Mouse (Mus musculus): ENCODE measurements at regions not wholly inside any gene's neighbourhood (a gene's known extent, or its start where the extent isn't known, plus 50 kb on each side); places are given as distances from the start of the nearest gene placed in this dataset.
A peak's percentile ranks its signal among the peaks of the same experiment; 100 is the strongest.

- peak; percentile 93 for DNase-seq
These were observed 356.2 kb downstream of the Prdm2 start for GRCm38 (mm10) chr4:142856626-142857025.

- no peak for DNase-seq
These were observed 357.2 kb downstream of the Prdm2 start for GRCm38 (mm10) chr4:142855635-142856034.

DNA sequence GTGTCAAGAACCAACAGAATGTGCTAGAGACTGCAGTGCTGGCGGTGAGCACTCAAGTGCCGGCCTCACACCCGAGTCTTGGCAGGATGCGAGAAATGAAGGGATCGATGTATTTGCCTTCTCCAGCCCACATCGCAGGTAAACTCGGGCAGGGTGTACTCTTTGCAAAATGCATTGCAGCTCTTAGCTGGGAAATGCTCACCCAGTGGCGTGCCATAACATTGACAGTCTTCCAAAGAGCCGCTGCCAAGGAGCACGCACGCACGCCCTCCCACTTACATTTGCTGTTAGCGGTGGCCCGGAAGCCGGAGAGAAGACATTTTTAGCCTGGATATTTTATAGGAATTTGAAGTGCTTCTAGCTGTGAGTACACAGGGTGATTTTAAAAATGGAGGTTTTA, 358.9 kb downstream of the Prdm2 start:
- DNase-seq, result no peak

- no peak for DNase-seq
These were observed 367.6 kb downstream of the Prdm2 start for GRCm38 (mm10) chr4:142845066-142845696.

DNA sequence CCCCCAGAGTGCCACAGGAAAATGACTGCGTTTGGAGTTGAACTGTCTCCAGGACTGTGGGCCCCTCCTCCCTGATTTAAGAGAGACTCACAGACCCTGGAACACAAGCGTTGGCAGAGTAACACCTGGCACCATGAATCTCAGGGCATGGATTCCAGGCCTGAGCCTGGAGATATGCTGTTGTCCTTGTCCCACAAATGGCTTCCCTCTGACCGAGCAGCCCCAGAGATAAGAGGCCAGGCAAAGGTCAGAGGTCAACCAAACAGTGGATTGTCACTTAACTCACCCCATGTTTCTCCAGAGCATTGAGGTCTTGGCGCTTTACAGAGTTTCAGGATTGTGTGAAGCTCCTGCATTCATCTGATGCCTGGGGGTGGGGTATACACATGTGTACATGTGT, 373.3 kb downstream of the Prdm2 start:
- no peak for DNase-seq

DNA sequence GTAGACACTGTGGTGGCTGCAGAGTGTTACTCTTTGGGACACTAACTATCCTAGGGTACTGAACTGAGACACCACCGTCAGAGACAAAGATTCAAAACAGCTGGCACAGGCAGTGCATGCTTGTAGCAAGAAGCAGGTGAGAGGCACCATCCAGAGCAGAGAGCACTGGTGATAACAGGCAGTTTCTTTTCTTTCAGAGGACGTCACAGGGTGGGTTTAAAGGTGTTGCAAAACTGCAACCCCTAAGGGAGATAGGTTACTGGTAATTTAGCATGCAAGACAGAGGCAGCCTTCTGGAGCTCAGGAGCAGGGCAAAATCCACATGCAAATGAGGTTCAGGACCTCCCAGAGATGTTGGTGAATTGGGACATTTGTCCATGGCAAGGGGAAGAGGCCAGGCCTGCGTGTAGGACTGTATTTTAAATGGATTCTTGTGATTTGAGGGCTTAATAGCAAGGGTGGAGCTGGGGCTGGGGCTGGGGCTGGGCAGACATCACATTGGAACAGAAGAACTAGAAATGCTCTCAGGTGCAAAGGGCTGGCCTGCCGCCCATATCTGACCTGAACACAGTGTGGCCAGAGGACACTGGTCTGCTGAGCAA, 374.3 kb downstream of the Prdm2 start:
- no peak for DNase-seq

GRCm38 (mm10) chr4:142837636-142838035, 375.2 kb downstream of the Prdm2 start:
- no peak for DNase-seq

GRCm38 (mm10) chr4:142829711-142830110, 383.1 kb downstream of the Prdm2 start:
- DNase-seq, result no peak

DNA sequence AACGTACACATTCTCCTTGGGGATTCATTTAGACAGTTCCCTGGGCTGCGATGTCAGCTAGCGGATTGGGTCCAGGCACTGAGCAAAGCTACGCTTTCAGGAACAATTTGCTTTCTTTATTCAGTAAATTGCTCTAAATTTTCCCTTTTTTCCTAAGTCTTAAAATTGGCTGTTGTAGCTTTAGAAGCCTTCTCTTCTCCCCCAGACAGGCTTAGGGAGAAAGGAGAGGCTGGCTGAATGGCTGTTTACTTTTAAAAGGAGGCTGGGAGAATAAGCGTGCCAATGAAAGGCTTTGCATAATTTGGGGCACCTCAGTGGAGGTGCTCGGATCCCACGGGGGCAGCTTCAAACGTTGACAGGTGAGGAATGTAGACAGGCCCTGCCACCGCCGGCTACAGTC, 383.8 kb downstream of the Prdm2 start:
- no peak for DNase-seq

DNA sequence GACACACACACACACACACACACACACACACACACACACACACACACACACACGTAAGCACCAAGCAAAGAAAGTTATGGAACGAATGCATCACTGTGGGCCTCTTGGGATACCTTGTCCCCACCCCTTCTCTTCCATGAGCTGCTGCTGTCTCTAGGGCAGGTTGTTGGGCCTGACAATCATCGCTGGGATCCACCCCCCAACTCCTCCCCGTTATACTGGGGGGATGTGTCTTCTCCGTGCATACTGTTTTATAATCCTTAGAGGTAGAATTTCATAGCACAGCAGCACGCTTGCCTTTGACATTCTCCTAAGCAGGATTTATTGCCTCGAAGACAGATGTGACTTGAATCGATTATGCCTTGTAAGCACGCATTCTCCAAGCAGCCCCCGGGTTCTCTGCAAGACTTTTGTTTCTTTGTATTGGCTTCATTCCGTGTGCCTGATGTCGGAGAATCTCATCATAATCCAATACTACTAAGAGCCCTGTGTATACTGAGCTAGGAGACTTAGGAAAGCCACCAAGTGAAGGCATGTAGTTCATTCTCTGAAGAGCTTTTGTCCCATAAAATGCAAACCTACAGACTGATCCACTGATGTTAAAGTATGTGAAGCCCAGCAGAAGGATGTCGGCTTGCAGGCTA, 386.4 kb downstream of the Prdm2 start:
- no peak for DNase-seq

DNA sequence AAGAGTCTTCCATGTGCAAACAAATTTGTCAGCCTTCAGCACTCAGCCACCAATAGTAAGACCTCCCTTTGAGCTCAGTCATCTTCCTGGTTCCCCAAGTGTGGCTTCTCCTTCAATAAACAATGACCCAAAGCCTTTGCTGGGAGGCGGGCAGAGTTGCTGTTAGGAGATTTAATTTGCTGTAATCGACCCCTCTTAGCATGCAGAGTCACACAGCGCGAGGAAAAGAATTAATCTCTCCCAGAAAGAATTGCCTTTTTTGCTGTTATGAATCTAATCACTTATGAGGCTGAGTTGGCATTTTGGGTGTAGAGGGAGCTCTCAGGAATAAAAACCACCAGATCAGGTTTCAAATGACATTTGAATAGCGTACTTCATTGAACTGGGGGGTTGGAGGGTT, 387.0 kb downstream of the Prdm2 start:
- DNase-seq, result no peak

DNA sequence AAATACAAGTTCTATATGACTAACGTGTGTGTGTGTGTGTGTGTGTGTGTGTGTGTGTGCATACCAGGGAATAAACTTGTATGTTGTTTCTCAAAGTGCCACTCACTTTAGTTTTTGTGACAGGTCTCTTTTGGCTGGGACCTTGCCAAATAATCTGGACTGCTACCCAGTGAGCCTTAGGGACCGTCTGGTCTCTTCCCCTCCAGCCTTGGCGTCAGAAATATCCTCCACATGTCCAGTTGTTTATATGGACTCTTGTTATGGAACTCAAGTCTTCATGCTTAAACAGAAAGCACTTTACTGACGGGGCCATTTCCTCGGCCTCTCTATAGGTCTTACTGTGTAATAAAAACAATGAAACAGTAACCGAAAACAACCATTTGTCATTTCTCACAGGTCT, 394.4 kb downstream of the Prdm2 start:
- no peak for DNase-seq

DNA sequence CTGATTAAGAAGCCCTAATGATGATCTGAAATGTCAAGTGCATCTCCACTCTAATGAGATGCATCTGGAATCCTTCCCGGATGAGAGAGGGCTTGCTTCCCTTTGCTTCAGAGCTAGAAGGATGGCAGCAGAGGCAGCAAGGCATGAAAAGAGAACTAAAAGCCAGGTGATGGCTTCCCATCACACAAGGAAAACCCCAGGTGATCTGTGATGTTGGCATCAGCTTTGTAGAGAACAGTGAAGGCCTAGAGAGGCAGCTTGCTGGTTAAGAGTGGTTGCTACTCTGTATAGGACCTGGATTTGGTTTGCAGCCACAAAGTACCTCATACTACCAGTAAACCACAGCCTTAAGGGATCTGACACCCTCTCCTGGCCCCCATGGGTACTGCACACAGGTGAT, 395.8 kb downstream of the Prdm2 start:
- DNase-seq, result no peak

GRCm38 (mm10) chr4:142803819-142804218, 409.0 kb downstream of the Prdm2 start:
- DNase-seq, result no peak

DNA sequence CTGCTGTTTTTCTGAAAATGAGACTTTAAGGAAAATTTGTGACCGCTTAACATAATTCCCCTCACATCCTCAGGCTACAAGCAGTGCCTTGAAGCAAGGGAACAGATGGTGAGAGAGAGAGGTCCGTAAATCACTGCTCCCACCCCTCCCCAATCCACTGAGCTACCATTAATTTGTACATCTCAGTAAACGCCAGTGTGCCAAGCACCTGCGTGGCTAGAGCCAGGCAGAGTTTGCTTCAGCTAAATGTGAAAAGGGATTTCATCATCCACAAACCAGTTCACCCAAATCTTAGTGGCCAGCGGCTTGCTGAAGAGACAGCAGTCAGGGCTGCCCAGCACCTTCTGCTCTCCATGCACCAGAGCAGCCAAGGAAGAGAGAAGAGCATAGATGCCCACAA, 413.5 kb downstream of the Prdm2 start:
- DNase-seq, result no peak

DNA sequence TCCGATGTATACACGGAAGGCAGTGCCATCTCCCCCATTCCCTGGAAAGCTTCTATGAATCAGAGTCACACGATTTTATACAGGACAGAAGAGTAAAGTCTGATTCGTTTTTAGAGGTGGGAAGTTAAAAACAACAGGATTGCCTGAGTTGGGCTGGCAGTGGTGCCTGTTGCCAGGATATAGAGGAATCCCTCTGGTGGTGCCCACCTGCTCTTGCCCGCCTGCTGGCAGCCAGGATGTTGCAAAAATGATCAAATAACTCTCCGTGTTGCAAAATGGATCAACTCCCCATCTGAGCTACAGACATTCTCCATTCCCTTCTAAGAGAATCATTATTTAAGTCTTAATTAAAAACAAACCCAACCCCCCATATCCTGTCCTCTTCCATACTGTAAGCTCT, 414.0 kb downstream of the Prdm2 start:
- DNase-seq, result no peak

DNA sequence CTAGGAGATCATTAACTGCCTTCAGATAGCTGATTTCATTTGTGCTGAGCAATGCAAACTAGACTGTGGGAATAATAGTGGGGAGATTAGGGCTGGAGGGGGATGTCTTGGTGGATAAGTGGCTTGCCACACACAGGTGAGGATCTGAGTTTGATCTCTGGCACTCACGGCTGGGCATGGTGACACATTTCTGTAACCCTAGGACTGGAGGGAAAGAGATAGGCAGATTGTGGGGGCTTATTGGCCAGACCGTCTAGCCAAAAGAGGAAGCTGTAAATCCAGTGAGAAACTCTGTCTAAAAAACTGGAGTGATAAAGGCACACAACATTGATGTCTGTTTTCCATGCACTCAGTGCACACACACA, 420.2 kb downstream of the Prdm2 start:
- DNase-seq, result no peak

DNA sequence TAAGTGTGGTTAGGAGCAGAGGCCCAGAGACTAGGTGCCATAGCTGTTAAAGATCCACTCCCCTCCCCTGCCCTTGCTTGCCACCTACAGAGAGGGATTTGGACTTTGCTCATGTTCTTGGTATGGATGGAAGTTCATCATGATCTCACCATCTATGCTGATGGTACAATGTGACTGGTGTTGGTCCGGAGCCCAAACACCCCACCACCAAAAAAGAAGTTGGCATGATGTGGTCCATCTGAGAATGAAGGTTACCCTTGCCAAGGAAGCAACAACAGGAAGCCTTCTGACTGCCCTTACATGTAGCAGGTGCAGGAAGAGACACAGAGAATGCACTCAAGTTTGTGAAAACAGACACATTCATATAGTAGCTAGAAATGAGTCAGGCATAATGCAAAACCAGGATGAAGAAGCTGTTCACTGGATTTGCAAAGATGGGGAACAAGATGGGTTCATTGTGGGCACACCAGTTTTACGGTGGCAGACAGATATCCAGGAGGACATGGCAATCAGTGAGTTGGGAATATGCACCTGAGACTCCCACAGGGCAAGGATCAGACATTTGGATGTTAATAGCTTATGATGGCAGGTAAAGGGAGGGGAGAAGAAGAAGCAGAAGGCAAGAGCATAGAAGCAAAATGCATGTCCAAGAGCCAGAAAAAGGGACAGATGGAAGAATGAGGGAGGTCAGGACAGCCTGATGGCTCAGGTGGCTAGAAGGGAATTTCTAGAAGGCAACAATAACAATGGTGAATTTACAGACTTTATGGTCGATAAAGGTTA, 420.8 kb downstream of the Prdm2 start:
- peak; percentile 22 for DNase-seq

DNA sequence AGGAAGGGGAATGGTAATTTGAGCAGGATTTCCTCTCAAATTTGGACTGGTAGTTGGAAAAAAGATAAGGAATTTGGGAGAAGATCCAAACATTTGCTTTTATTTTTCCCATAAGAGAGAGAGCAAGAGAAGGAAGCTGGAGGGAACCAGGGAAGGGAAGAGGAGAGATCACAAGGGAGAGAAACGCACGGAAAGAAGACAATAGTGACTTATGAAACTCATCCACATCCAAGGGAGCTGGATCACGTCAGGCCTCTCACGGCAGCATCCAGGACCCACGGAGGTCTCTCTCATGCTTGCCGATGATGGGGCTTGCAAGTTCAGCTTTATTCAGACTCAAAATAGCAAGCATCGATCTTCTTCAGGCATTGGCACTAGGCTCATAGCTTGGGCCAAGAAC, 423.7 kb downstream of the Prdm2 start:
- no peak for DNase-seq

DNA sequence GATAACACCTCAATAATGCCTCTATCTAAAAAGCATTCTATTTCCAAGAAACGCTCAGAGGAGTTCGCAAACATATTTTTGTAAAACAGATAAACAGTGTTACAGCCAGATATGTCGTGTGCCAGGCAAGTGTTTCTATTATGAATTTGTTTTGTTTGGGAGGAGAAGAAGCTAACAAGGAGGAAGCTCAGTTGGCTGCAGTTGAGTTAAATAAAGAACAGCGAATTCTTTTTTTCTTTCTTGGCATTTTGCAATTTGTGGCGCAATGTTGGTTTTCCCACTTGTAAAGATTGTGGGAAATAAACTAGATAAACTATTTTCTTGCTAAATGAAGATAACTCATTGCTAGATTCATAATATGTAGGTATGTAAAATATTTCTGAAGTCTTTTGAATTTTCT, 427.4 kb downstream of the Prdm2 start:
- no peak for DNase-seq

DNA sequence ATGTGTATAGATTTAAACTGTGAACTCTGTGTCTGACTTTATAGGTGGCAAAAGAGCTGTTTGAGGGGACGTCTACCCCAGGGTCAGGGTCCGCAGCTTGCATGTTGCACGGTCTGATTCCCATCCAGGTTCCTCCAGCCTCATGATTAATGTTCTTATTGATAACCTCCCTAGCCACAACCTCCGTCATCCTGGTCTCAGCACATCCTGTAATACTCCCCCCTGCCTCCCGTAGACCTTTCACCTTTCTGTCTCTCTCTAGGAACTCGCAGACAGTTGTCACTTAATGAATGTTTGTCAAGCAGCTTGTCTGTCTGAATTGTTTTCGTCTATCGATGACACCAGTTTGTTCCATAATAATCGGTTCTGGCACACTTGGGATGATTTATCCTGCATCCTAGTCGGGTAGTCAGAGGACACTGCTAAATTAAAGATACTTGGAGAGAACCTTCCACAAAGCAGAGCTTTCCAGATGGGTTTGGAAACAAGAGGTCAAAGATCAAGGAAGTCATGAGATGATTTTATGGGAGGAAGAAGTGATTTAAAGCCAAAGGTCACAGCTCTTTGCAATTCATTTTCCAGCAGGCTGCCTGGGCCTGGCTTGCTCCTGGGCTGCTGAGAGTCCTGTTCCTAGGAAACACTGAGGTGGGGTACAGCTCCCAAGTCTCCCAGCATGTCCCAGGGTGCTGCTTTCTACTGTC, 435.9 kb downstream of the Prdm2 start:
- DNase-seq, result no peak

DNA sequence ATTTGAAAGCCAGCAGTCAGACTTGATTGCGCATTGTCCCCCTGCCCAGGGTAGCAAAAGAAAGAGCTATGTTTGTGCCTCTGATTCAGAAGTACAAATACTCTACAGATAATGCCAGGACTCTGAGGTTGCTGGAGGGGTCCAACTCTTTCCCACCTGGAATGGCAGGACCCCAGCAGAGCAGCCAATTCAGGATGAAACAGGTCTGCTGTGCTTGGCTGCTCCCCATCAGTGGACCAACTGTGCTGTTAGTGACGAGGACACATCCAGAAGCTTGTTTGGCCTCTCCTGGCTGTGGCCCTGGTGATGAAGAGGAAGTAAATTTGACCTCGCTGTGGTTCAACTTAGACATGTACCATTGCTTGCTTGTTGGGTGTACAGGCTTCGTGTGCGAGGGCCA, 437.8 kb downstream of the Prdm2 start:
- DNase-seq, result no peak

- peak; percentile 85 for DNase-seq
These were observed 439.1 kb downstream of the Prdm2 start for GRCm38 (mm10) chr4:142773651-142774151.

All from cerebellum, adult 11 months (tissue).